Mouse (Mus musculus): ENCODE data around the gene Rtp4. TPM values are rescaled to one million over a fixed set of nuclear protein-coding genes. Genes with fewer than 3 reads are reported as not detected.

Rtp4 gene
- total RNA-seq, 1 experiment from 2014 or later: 34.6 TPM

- ATAC-seq (replicated peaks in 1 of 2; ENCODE audit: insufficient read depth in 1 of 2, low FRiP score in 2 of 2, low TSS enrichment in 1 of 2, low read depth in 1 of 2, poor library complexity in 2 of 2, severe bottlenecking in 2 of 2): no peak
These were observed 27.7 kb downstream of the Rtp4 start for GRCm38 (mm10) chr16:23547783-23548182.

GRCm38 (mm10) chr16:23550346-23550980, 30.4 kb downstream of the Rtp4 start:
- peak; percentile 62 to 65; a peak in 2 of 4 replicates for ATAC-seq (replicated peaks in 1 of 2; ENCODE audit: insufficient read depth in 1 of 2, low FRiP score in 2 of 2, low TSS enrichment in 1 of 2, low read depth in 1 of 2, poor library complexity in 2 of 2, severe bottlenecking in 2 of 2)

- ATAC-seq (replicated peaks in 1 of 2; ENCODE audit: insufficient read depth in 1 of 2, low FRiP score in 2 of 2, low TSS enrichment in 1 of 2, low read depth in 1 of 2, poor library complexity in 2 of 2, severe bottlenecking in 2 of 2): no peak
These were observed 31.0 kb downstream of the Rtp4 start for GRCm38 (mm10) chr16:23550981-23551582.

- no peak for ATAC-seq (replicated peaks in 1 of 2; ENCODE audit: insufficient read depth in 1 of 2, low FRiP score in 2 of 2, low TSS enrichment in 1 of 2, low read depth in 1 of 2, poor library complexity in 2 of 2, severe bottlenecking in 2 of 2)
These were observed 34.6 kb downstream of the Rtp4 start for GRCm38 (mm10) chr16:23554673-23555072.

- ATAC-seq (replicated peaks in 1 of 2; ENCODE audit: insufficient read depth in 1 of 2, low FRiP score in 2 of 2, low TSS enrichment in 1 of 2, low read depth in 1 of 2, poor library complexity in 2 of 2, severe bottlenecking in 2 of 2): peak; percentile 83 to 94
These were observed 37.1 kb downstream of the Rtp4 start for GRCm38 (mm10) chr16:23557195-23557594.

- ATAC-seq (replicated peaks in 1 of 2; ENCODE audit: insufficient read depth in 1 of 2, low FRiP score in 2 of 2, low TSS enrichment in 1 of 2, low read depth in 1 of 2, poor library complexity in 2 of 2, severe bottlenecking in 2 of 2): peak; percentile 12 to 45; a peak in 2 of 4 replicates
These were observed 37.6 kb downstream of the Rtp4 start for GRCm38 (mm10) chr16:23557669-23558068.

- no peak for ATAC-seq (replicated peaks in 1 of 2; ENCODE audit: insufficient read depth in 1 of 2, low FRiP score in 2 of 2, low TSS enrichment in 1 of 2, low read depth in 1 of 2, poor library complexity in 2 of 2, severe bottlenecking in 2 of 2)
These were observed 48.4 kb downstream of the Rtp4 start for GRCm38 (mm10) chr16:23568369-23568958.

GRCm38 (mm10) chr16:23574561-23574960, 54.5 kb downstream of the Rtp4 start:
- ATAC-seq (replicated peaks in 1 of 2; ENCODE audit: insufficient read depth in 1 of 2, low FRiP score in 2 of 2, low TSS enrichment in 1 of 2, low read depth in 1 of 2, poor library complexity in 2 of 2, severe bottlenecking in 2 of 2): no peak

GRCm38 (mm10) chr16:23591119-23592105, 71.3 kb downstream of the Rtp4 start:
- peak; percentile 65 to 69; a peak in 2 of 4 replicates for ATAC-seq (replicated peaks in 1 of 2; ENCODE audit: insufficient read depth in 1 of 2, low FRiP score in 2 of 2, low TSS enrichment in 1 of 2, low read depth in 1 of 2, poor library complexity in 2 of 2, severe bottlenecking in 2 of 2)

- ATAC-seq (replicated peaks in 1 of 2; ENCODE audit: insufficient read depth in 1 of 2, low FRiP score in 2 of 2, low TSS enrichment in 1 of 2, low read depth in 1 of 2, poor library complexity in 2 of 2, severe bottlenecking in 2 of 2): no peak
These were observed 72.4 kb downstream of the Rtp4 start for GRCm38 (mm10) chr16:23592501-23592900.

GRCm38 (mm10) chr16:23596696-23597095, 76.6 kb downstream of the Rtp4 start:
- ATAC-seq (replicated peaks in 1 of 2; ENCODE audit: insufficient read depth in 1 of 2, low FRiP score in 2 of 2, low TSS enrichment in 1 of 2, low read depth in 1 of 2, poor library complexity in 2 of 2, severe bottlenecking in 2 of 2): no peak

- ATAC-seq (replicated peaks in 1 of 2; ENCODE audit: insufficient read depth in 1 of 2, low FRiP score in 2 of 2, low TSS enrichment in 1 of 2, low read depth in 1 of 2, poor library complexity in 2 of 2, severe bottlenecking in 2 of 2): no peak
These were observed 77.9 kb downstream of the Rtp4 start for GRCm38 (mm10) chr16:23597968-23598367.

- no peak for ATAC-seq (replicated peaks in 1 of 2; ENCODE audit: insufficient read depth in 1 of 2, low FRiP score in 2 of 2, low TSS enrichment in 1 of 2, low read depth in 1 of 2, poor library complexity in 2 of 2, severe bottlenecking in 2 of 2)
These were observed 86.1 kb downstream of the Rtp4 start for GRCm38 (mm10) chr16:23606220-23606619.

GRCm38 (mm10) chr16:23606651-23607050, 86.6 kb downstream of the Rtp4 start:
- no peak for ATAC-seq (replicated peaks in 1 of 2; ENCODE audit: insufficient read depth in 1 of 2, low FRiP score in 2 of 2, low TSS enrichment in 1 of 2, low read depth in 1 of 2, poor library complexity in 2 of 2, severe bottlenecking in 2 of 2)

- ATAC-seq (replicated peaks in 1 of 2; ENCODE audit: insufficient read depth in 1 of 2, low FRiP score in 2 of 2, low TSS enrichment in 1 of 2, low read depth in 1 of 2, poor library complexity in 2 of 2, severe bottlenecking in 2 of 2): no peak
These were observed 87.9 kb downstream of the Rtp4 start for GRCm38 (mm10) chr16:23607911-23608410.

GRCm38 (mm10) chr16:23609748-23610185, 89.7 kb downstream of the Rtp4 start:
- peak; percentile 85 to 86 for ATAC-seq (replicated peaks in 1 of 2; ENCODE audit: insufficient read depth in 1 of 2, low FRiP score in 2 of 2, low TSS enrichment in 1 of 2, low read depth in 1 of 2, poor library complexity in 2 of 2, severe bottlenecking in 2 of 2)

- no peak for ATAC-seq (replicated peaks in 1 of 2; ENCODE audit: insufficient read depth in 1 of 2, low FRiP score in 2 of 2, low TSS enrichment in 1 of 2, low read depth in 1 of 2, poor library complexity in 2 of 2, severe bottlenecking in 2 of 2)
These were observed 104.1 kb downstream of the Rtp4 start for GRCm38 (mm10) chr16:23624205-23624604.

All from hematopoietic stem cell, adult 5-6 weeks (primary cell).